Mouse (Mus musculus) kidney, embryonic 14.5 days (tissue): Measurements from ENCODE around the gene Parp14. TPM values are rescaled to one million over a fixed set of nuclear protein-coding genes. Genes with fewer than 3 reads are reported as not detected.

Experiments
- ATAC-seq: fragments of 200-750 bp; cut with Nextera tagmentation; 2 replicates; pipeline ENCODE4 v1.8.0; 2017; ENCODE audit warnings: moderate number of reproducible peaks, mild to moderate bottlenecking, moderate TSS enrichment, moderate library complexity; ENCODE audit not compliant: low FRiP score, low TSS enrichment
- H3K27ac ChIP-seq: fragments of 300-500 bp; sonication (generic); 2 replicates; pipeline ENCODE4 v1.5.1; 2014; ENCODE audit warnings: low read depth, mild to moderate bottlenecking, low read length, moderate library complexity, mixed read lengths
- H3K27me3 ChIP-seq: fragments of 300-500 bp; sonication (generic); 2 replicates; pipeline ENCODE4 v1.6.1; 2014; ENCODE audit warnings: mild to moderate bottlenecking, low read length; ENCODE audit not compliant: control insufficient read depth, insufficient read depth
- H3K36me3 ChIP-seq: fragments of 300-500 bp; sonication (generic); 2 replicates; pipeline ENCODE4 v1.6.1; 2014; ENCODE audit warnings: low read length, mixed read lengths; ENCODE audit not compliant: control insufficient read depth, insufficient read depth
- H3K4me1 ChIP-seq: fragments of 300-500 bp; sonication (generic); 2 replicates; pipeline ENCODE4 v1.6.1; 2014; ENCODE audit warnings: low read length, mixed read lengths; ENCODE audit not compliant: control insufficient read depth, insufficient read depth
- H3K4me2 ChIP-seq: fragments of 300-500 bp; sonication (generic); replicated peaks from 2 replicates; pipeline ENCODE4 v1.6.1; 2014; ENCODE audit warnings: low read depth, mild to moderate bottlenecking, low read length
- H3K4me3 ChIP-seq: fragments of 300-500 bp; sonication (generic); 2 replicates; pipeline ENCODE4 v1.5.1; 2014; ENCODE audit warnings: mild to moderate bottlenecking, low read length
- H3K9ac ChIP-seq: fragments of 300-500 bp; sonication (generic); 2 replicates; pipeline ENCODE4 v1.6.1; 2014; ENCODE audit warnings: low read depth, mild to moderate bottlenecking, low read length, moderate library complexity
- H3K9me3 ChIP-seq: fragments of 300-500 bp; sonication (generic); 2 replicates; pipeline ENCODE4 v1.6.1; 2016; ENCODE audit warnings: low read length; ENCODE audit not compliant: control insufficient read depth
- WGBS: fragments of 180-500 bp; shearing (Covaris S2); extraction: QIAGEN DNeasy Blood & Tissue Kit; methylation state at CpG from one replicate; pipeline ENCODE4 v1.1.7; 2014; 5-methylcytosine and 5-hydroxymethylcytosine counted together
- polyA plus RNA-seq: library from polyadenylated mRNA; unstranded; fragments of >200 nt; fragmentation: Nextera tagmentation; extraction: Ambion mirVana; gene quantifications from 2 replicates; pipeline ENCODE4 v1.2.1, GENCODE M21; 2014

Parp14 gene
- polyA plus RNA-seq = 0.36 and 0.81 TPM in 2 replicates

DNA sequence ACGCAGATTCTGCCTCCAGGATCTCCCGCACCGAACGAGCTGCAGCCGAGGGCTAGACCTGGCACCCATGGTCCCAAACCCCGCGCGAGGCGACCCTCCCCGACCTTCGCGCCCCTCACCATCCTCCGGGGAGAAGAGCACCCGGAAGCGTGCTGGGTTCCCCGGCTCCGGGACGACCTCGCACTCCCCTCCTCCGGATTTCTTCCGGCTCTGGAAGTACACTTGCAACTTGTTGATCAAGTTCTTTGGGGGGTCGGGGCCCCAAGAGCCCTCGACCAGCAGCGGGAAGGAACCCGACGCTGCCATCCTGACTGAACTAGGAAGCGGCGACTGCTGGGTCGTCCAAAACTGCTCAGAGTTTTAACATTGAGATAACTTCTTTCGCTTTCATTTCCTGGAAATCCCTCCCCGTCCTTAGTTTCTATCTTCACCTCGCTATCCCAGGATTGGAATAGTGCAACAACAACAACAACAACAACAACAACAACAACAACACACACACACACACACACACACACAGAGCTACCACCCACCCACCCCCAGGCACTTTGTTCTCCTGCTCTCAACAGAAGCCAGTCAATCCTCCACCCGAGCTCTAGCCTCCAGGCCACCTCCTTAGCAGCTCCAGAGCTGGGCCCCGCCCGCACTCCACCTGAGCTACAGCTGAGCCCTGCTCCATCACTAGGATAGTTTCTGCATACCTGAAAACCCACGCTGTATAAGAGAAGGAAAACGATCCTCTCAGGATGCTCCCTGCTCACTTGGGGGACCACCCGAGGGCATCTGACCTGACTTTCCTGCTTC is at the start of gene Parp14:
Gene Parp14, minus strand, starts transcription at position 497 of the 804 bp plus-strand sequence.
- under 1% methylated on average over 38 of the region's 38 CpGs for WGBS
- peak; percentile 63; the same call in 1 of the 2 replicates for ATAC-seq
- no peak within 1 kb of the TSS for H3K27ac ChIP-seq

GRCm38 (mm10) chr16:35918721-35919543 is 47.6 kb upstream of the Parp14 start:
- no peak overlapping the region for H3K4me3 ChIP-seq
- ATAC-seq = no peak
- WGBS = 74% methylated on average over 6 of the region's 6 CpGs

More for the DNA sequence above, at the start of gene Parp14:
- peak within 1 kb of the TSS; percentile 65 for H3K9ac ChIP-seq
- H3K4me3 ChIP-seq = peak within 1 kb of the TSS; percentile 71
- H3K9me3 ChIP-seq = no peaks in the 10 kb centered on the region
- peaks cover 26% of the 10 kb centered on the region for H3K27me3 ChIP-seq
- no peaks in the 10 kb centered on the region for H3K36me3 ChIP-seq
- no peaks in the 10 kb centered on the region for H3K4me1 ChIP-seq
- H3K4me2 ChIP-seq = peak within 1 kb of the TSS; percentile 97

GRCm38 (mm10) chr16:35914301-35914700 is 43.0 kb upstream of the Parp14 start:
- Histone ChIP-seq H3K9me3 (peaks cover 4% of the 10 kb centered on the region; the same call in 1 of the 2 replicates), H3K36me3 (no peaks in the 10 kb centered on the region), H3K4me3 (no peak overlapping the region), H3K4me1 (no peaks in the 10 kb centered on the region), H3K27me3 (no peaks in the 10 kb centered on the region), H3K4me2 (no peak overlapping the region), H3K27ac (no peak overlapping the region), H3K9ac (no peak overlapping the region)
- 70% methylated on average over 5 of the region's 5 CpGs for WGBS
- no peak for ATAC-seq

More at GRCm38 (mm10) chr16:35918721-35919543, 47.6 kb upstream of the Parp14 start:
- H3K9me3 ChIP-seq = no peaks in the 10 kb centered on the region
- H3K27ac ChIP-seq = no peak overlapping the region
- H3K4me1 ChIP-seq = no peaks in the 10 kb centered on the region
- H3K36me3 ChIP-seq = no peaks in the 10 kb centered on the region
- no peak overlapping the region for H3K4me2 ChIP-seq
- no peak overlapping the region for H3K9ac ChIP-seq
- H3K27me3 ChIP-seq = no peaks in the 10 kb centered on the region

GRCm38 (mm10) chr16:35913526-35913925 is 42.2 kb upstream of the Parp14 start:
- no peaks in the 10 kb centered on the region for H3K36me3 ChIP-seq
- 62% methylated on average over 1 of the region's 1 CpGs for WGBS

DNA sequence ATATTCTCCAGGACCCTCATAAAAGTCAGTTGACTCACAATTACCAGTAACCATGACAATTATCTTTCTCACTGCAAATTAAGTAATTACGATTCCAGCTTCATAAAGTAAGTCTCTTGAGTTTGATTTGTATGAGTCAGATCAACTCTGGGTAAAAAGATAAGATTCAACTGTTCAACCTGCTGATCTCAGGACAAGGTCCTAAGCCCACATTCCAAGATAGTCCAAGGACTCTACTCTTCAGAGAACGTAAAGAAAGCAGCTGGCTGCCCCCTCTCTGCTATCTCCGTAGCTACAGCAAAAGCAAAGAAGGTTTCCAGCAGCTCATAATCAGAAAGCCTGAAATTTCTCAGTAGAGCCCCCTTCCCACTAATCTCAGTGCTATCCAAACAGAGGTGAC is 40.1 kb upstream of the Parp14 start:
- no peaks in the 10 kb centered on the region for H3K36me3 ChIP-seq
- H3K27me3 ChIP-seq = no peaks in the 10 kb centered on the region
- no peak overlapping the region for H3K9ac ChIP-seq
- WGBS = 72% methylated on average over 3 of the region's 3 CpGs
- no peak overlapping the region for H3K4me2 ChIP-seq
- H3K4me1 ChIP-seq = no peaks in the 10 kb centered on the region
- H3K9me3 ChIP-seq = peaks cover 4% of the 10 kb centered on the region; the same call in 1 of the 2 replicates
- H3K4me3 ChIP-seq = no peak overlapping the region
- ATAC-seq = no peak
- H3K27ac ChIP-seq = no peak overlapping the region

More at GRCm38 (mm10) chr16:35913526-35913925, 42.2 kb upstream of the Parp14 start:
- peaks cover 4% of the 10 kb centered on the region; the same call in 1 of the 2 replicates for H3K9me3 ChIP-seq
- H3K27ac ChIP-seq = no peak overlapping the region
- H3K4me2 ChIP-seq = no peak overlapping the region
- H3K4me3 ChIP-seq = no peak overlapping the region
- no peak for ATAC-seq
- H3K27me3 ChIP-seq = no peaks in the 10 kb centered on the region
- H3K9ac ChIP-seq = no peak overlapping the region
- H3K4me1 ChIP-seq = no peaks in the 10 kb centered on the region

DNA sequence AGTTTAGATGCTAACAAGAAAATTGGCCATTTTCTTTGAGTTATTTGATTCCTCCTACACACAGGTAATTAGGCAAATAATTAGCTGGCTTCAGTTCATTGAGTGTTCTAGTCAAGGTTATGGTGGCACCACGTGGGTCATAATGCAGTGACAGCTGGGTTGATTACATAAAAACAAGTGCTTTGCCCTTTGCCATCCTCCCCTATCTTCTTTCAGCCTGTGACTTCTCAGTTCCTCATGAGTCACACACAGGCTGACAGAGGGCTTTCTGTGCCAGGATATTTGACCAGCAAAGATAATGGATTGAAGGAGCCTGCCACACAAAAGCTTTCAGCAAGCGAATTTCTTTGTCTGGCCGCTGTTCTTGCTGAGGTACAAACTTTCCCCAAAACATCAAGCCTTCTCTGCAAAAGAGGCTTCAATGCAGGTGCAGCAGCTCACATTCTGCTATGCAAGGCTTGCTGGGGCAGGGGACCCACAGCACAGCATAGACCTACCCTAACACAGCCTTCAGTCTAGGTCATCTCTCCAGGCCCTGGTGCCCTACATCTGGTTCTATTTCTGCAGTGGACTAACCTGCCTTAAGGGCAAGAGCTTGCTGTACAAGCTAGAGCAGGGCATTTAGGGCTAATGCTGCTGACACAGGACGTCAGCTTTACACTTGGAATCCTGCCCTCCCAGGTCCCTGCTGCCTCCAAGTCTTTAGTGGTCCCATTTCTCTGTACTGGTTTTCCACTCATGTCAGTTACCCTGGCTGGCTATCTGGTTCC is 36.3 kb upstream of the Parp14 start:
- 38% methylated on average over 4 of the region's 4 CpGs for WGBS
- no peaks in the 10 kb centered on the region for H3K36me3 ChIP-seq
- H3K9me3 ChIP-seq = peaks cover 4% of the 10 kb centered on the region; the same call in 1 of the 2 replicates
- no peak overlapping the region for H3K27ac ChIP-seq
- ATAC-seq = peak; percentile 43; the same call in 1 of the 2 replicates
- no peaks in the 10 kb centered on the region for H3K27me3 ChIP-seq
- H3K4me3 ChIP-seq = no peak overlapping the region
- no peaks in the 10 kb centered on the region for H3K4me1 ChIP-seq
- H3K4me2 ChIP-seq = no peak overlapping the region
- no peak overlapping the region for H3K9ac ChIP-seq

DNA sequence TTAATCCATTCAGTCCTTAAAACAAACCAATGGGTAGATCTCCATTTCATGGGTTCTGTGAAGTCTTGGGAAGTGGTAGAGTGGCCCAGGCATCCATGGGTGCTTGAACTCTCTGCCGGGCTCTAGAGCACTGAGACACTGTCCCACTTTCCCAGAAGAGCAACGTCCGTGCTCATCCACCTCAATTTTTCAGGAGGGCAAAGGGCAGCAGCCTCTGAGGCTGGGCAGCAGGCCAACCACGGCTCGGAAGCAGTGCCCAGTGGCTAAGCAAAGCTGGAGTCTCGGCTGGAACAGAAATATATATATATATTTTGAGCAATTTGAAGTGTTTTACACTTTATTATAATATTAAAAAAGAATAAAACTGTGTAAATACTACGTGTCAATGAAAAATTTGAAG is 35.5 kb upstream of the Parp14 start:
- H3K27me3 ChIP-seq = no peaks in the 10 kb centered on the region
- H3K27ac ChIP-seq = no peak overlapping the region
- peaks cover 4% of the 10 kb centered on the region; the same call in 1 of the 2 replicates for H3K9me3 ChIP-seq
- no peak for ATAC-seq
- no peak overlapping the region for H3K9ac ChIP-seq
- WGBS = 54% methylated on average over 7 of the region's 7 CpGs
- no peaks in the 10 kb centered on the region for H3K4me1 ChIP-seq
- no peaks in the 10 kb centered on the region for H3K36me3 ChIP-seq
- no peak overlapping the region for H3K4me3 ChIP-seq
- H3K4me2 ChIP-seq = no peak overlapping the region

GRCm38 (mm10) chr16:35905819-35906485 is 34.6 kb upstream of the Parp14 start:
- Histone ChIP-seq H3K27me3 (no peaks in the 10 kb centered on the region), H3K4me3 (no peak overlapping the region), H3K4me1 (no peaks in the 10 kb centered on the region), H3K4me2 (no peak overlapping the region), H3K27ac (no peak overlapping the region), H3K9ac (no peak overlapping the region), H3K36me3 (no peaks in the 10 kb centered on the region), H3K9me3 (peaks cover 4% of the 10 kb centered on the region; the same call in 1 of the 2 replicates)
- 65% methylated on average over 6 of the region's 6 CpGs for WGBS
- no peak for ATAC-seq
